Mouse (Mus musculus): ENCODE results near the gene Slc46a1. TPM values are rescaled to one million over a fixed set of nuclear protein-coding genes. Genes with fewer than 3 reads are reported as not detected.

Slc46a1 gene
- total and polyA plus RNA-seq, 3 experiments, result 4.4 to 6.1 (median 6.0) TPM

DNA sequence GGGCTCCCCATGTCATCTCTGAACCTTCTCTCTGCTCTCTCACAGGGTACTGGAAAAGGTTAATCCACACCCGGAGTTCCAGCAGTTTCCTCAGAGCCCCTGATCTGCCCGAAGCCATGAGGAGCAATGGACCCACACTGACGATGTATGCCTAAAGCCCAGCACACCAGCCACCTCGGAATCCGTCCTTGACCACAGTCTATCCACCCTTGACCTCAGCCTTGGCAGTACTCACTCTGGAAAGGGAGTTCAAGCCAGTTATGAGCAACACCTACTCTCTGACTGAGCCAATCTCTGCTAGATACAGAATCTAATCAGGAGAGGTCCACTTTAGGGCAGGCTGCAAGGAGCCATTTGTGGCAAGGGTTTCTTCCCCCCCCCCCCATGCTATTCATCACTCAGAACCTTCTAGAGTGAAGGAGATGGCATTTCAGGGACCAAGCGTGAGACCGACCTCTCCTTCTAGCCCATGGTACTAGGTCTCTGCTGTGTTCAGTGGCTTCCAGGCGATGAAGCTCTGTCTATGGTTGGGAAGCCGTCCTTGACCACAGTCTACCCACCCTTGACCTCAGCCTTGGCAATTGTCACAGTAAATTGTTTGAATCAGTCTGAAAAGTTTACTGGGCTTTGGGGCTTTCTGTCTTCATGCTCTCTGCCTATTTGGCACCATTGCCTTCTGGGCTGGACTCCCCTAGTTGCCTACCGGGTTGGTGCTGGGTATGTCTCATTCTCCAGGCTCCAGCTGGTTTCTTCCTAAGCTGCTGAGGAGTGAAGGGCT, 6.0 kb downstream of the Slc46a1 start:
- DNase-seq (ENCODE audit: extremely low read depth), result no peak
- peaks cover 0 to 2% of the 10 kb centered on the region in 2 experiments for H3K36me3 ChIP-seq (replicated peaks in 1 of 2; ENCODE audit: control insufficient read depth in 1 of 2, insufficient read depth in 1 of 2, low read length in 1 of 2)
- H3K27ac ChIP-seq (ENCODE audit: insufficient read depth, low read depth), result no peak overlapping the region
- H3K27me3 ChIP-seq (replicated peaks), result no peaks in the 10 kb centered on the region
- no peak overlapping the region for H3K9ac ChIP-seq (ENCODE audit: insufficient read depth, low read depth)
- in situ Hi-C loops (cut with MboI; ENCODE audit: low pct_ligation_motif_present, low pct_unique_long_range_greater_than_20kb, low sequenced_read_pairs) (no loop called here), dilution Hi-C loops (cut with MboI; ENCODE audit: extremely low pct_ligation_motif_present, extremely low pct_unique_long_range_greater_than_20kb, low sequenced_read_pairs) (no loop called here)
- no peak overlapping the region for H3K4me3 ChIP-seq (replicated peaks in 1 of 3; ENCODE audit: low read depth in 2 of 3, low read length in 2 of 3, poor library complexity in 1 of 3)
- H3K9me3 ChIP-seq (replicated peaks; ENCODE audit: low read length), result no peaks in the 10 kb centered on the region
- H3K4me1 ChIP-seq (ENCODE audit: control insufficient read depth in 1 of 2, insufficient read depth in 2 of 2), result peaks cover under 1 to 12% of the 10 kb centered on the region in 2 experiments; a peak in 2 of 4 replicates
- no peaks in the 10 kb centered on the region for H3K79me2 ChIP-seq (replicated peaks; ENCODE audit: control insufficient read depth, extremely low read depth, insufficient read depth, poor library complexity, severe bottlenecking)
- TF ChIP-seq ZNF384 (IDR thresholded peaks at IDR 0.05; ENCODE audit: low read depth, low read length) (no peak), TCF12 (IDR thresholded peaks at IDR 0.05; ENCODE audit: low read depth, low read length) (no peak), ZMIZ1 (IDR thresholded peaks at IDR 0.05; ENCODE audit: low read depth, low read length) (no peak), GABPA (IDR thresholded peaks at IDR 0.05; ENCODE audit: insufficient replicate concordance, low read depth, low read length) (no peak), BHLHE40 (IDR thresholded peaks at IDR 0.05; ENCODE audit: low read depth, low read length) (no peak), RAD21 (IDR thresholded peaks at IDR 0.05; ENCODE audit: low read depth, low read length) (no peak), MAZ (IDR thresholded peaks at IDR 0.05; ENCODE audit: low read depth, low read length) (no peak), ZKSCAN1 (IDR thresholded peaks at IDR 0.05; ENCODE audit: borderline replicate concordance, low read depth, low read length) (no peak), ETS1 (conservative IDR thresholded peaks at IDR 0.05; ENCODE audit: low read depth, low read length) (no peak), EP300 (IDR thresholded peaks at IDR 0.05; ENCODE audit: low read length) (no peak), CHD1 (IDR thresholded peaks at IDR 0.05; ENCODE audit: low read depth, low read length) (no peak), TBP (conservative IDR thresholded peaks at IDR 0.05; ENCODE audit: low read depth, low read length) (no peak), PAX5 (IDR thresholded peaks at IDR 0.05; ENCODE audit: low read length) (no peak), ZC3H11A (IDR thresholded peaks at IDR 0.05; ENCODE audit: low read depth, low read length) (no peak), NRF1 (IDR thresholded peaks at IDR 0.05; ENCODE audit: low read depth, low read length) (no peak), E2F4 (IDR thresholded peaks at IDR 0.05; ENCODE audit: insufficient replicate concordance, low read depth, low read length) (no peak)
- no peak overlapping the region for H3K4me2 ChIP-seq (ENCODE audit: insufficient read depth, low read depth, poor library complexity, severe bottlenecking)

DNA sequence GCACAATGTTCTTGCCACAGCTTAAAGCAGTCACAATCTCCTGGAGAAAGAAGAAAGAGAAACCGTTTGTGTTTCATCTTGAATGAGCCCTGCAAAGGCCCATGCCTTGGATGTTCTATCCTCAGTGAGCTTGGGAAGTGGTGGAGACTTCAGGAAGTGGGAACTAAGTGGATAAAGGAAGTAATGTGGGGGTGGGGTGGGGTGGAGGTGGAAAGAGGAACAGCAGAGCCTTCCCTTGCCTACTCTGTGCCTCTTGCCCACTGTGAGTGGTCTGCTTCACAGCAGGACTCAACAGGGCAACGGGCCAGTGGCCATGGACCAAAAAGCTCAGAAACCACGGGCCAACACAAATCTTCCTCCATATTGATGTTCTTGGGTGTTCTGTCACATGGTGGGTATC, 9.8 kb downstream of the Slc46a1 start:
- Histone ChIP-seq H3K79me2 (replicated peaks; ENCODE audit: control insufficient read depth, extremely low read depth, insufficient read depth, poor library complexity, severe bottlenecking) (no peaks in the 10 kb centered on the region), H3K4me1 (ENCODE audit: control insufficient read depth in 1 of 2, insufficient read depth in 2 of 2) (peaks cover 2 to 17% of the 10 kb centered on the region in 2 experiments; a peak in 3 of 4 replicates), H3K27me3 (replicated peaks) (peaks cover 1% of the 10 kb centered on the region), H3K4me3 (replicated peaks in 1 of 3; ENCODE audit: low read depth in 2 of 3, low read length in 2 of 3, poor library complexity in 1 of 3) (no peak overlapping the region), H3K9ac (ENCODE audit: insufficient read depth, low read depth) (no peak overlapping the region), H3K36me3 (replicated peaks in 1 of 2; ENCODE audit: control insufficient read depth in 1 of 2, insufficient read depth in 1 of 2, low read length in 1 of 2) (peaks cover 0 to 2% of the 10 kb centered on the region in 2 experiments), H3K9me3 (replicated peaks; ENCODE audit: low read length) (no peaks in the 10 kb centered on the region), H3K27ac (ENCODE audit: insufficient read depth, low read depth) (no peak overlapping the region), H3K4me2 (ENCODE audit: insufficient read depth, low read depth, poor library complexity, severe bottlenecking) (no peak overlapping the region)
- no peak for DNase-seq (ENCODE audit: extremely low read depth)
- in situ Hi-C loops (cut with MboI; ENCODE audit: low pct_ligation_motif_present, low pct_unique_long_range_greater_than_20kb, low sequenced_read_pairs) (no loop called here), dilution Hi-C loops (cut with MboI; ENCODE audit: extremely low pct_ligation_motif_present, extremely low pct_unique_long_range_greater_than_20kb, low sequenced_read_pairs) (no loop called here)
- no peak for TF ChIP-seq TBP (conservative IDR thresholded peaks at IDR 0.05; ENCODE audit: low read depth, low read length)
- TF ChIP-seq MYC (IDR thresholded peaks at IDR 0.05; ENCODE audit: low read depth, low read length), result no peak
- no peak for TF ChIP-seq JUND (conservative IDR thresholded peaks at IDR 0.05; ENCODE audit: low read depth, low read length)
- no peak for TF ChIP-seq IRF4 (IDR thresholded peaks at IDR 0.05; ENCODE audit: low read depth, low read length)
- TF ChIP-seq ZMIZ1 (IDR thresholded peaks at IDR 0.05; ENCODE audit: low read depth, low read length), result no peak
- TF ChIP-seq SIN3A (IDR thresholded peaks at IDR 0.05; ENCODE audit: low read length), result no peak
- TF ChIP-seq ZC3H11A (IDR thresholded peaks at IDR 0.05; ENCODE audit: low read depth, low read length), result no peak
- TF ChIP-seq CTCF (conservative IDR thresholded peaks at IDR 0.05 in 1 of 2, IDR thresholded peaks at IDR 0.05 in 1 of 2; ENCODE audit: low read depth in 2 of 2, low read length in 2 of 2), result no peak
- no peak for TF ChIP-seq ELF1 (IDR thresholded peaks at IDR 0.05; ENCODE audit: low read depth, low read length)

All from CH12.LX (cell line).